Mouse (Mus musculus) naive thymus-derived CD4-positive, alpha-beta T cell, adult 5 months (primary cell): Measurements from ENCODE around the gene Zfp953. TPM values are rescaled to one million over a fixed set of nuclear protein-coding genes. Genes with fewer than 3 reads are reported as not detected.

ENCODE experiments used
- polyA plus RNA-seq: library from polyadenylated mRNA; unstranded; fragments of 100-300 nt; shearing (Covaris generic); gene quantifications from one replicate; pipeline ENCODE4 v1.2.1, GENCODE M21; 2017

Gene Zfp953
- polyA plus RNA-seq, result 1.8 TPM

DNA sequence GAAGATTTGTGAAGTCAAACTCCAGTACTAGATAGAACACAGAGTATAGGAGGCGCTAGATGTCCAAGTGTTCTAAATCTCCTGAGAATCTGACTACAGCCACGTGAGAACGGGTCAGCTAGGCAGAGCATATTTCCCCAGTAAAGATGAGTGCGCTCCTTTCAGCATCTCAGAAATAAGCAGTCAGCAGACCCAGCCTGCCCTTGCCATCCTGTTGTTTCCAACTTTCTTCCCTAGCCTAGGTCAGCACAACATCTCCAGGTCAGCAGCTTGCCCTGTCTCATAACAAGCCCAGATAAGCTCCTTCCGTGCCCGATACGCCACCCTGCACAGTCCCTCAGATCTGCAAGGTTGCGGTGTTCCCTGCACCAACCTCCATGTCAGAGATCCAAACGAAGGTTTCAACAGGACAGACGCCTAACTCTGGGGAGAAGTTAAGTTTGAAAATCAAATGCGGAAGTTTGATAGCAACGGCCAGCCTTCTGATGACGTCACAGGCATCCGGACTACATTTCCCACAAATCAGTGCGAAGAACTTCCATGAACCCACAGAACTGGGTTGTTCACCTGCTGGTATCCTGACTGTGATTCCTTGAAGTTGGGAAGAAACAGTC, at the start of gene Zfp953, which contains the start of gene Gm28044:
TSS of gene Zfp953 (minus strand) at position 475 of the 614 bp plus-strand sequence.
TSS of gene Gm28044 (minus strand) at position 406 of the 614 bp plus-strand sequence.

DNA sequence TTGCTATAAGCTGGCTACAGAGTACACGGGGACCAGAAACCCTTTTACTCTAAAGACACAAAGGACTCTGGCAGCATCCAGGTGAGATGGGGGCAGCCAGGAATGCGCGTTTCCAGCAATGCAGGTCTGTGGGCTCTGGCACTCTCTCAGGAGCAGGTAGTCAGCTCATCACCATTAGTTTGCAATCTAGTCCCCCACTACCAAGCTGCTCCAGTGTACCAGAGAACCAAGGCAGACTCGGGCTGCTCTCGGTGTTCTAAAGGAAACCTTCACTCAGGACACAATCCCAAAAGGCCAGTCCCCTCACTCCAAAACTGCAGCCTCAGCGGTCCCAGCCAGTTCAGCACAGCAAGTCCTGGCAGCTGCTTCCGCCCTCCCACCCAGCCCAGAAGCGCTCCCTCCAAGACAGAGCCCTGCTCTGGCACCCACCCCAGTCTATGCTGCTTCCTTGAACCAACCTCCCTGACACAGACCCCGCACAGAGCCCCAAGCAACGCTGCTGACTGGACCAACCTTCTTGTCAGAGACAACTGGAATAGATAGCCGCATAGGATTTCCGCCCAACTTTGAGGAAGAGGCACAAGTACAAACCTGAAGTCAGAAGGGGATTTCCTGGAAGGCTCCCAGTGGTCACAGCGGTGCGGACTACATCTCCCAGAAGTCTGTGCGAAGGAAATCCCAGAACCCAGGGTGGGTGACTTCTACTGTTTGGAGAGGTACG, 38.9 kb upstream of the Zfp953 start, which contains the start of gene Zfp429:
TSS of gene Zfp429 (minus strand) at position 637 of the 721 bp plus-strand sequence.

DNA sequence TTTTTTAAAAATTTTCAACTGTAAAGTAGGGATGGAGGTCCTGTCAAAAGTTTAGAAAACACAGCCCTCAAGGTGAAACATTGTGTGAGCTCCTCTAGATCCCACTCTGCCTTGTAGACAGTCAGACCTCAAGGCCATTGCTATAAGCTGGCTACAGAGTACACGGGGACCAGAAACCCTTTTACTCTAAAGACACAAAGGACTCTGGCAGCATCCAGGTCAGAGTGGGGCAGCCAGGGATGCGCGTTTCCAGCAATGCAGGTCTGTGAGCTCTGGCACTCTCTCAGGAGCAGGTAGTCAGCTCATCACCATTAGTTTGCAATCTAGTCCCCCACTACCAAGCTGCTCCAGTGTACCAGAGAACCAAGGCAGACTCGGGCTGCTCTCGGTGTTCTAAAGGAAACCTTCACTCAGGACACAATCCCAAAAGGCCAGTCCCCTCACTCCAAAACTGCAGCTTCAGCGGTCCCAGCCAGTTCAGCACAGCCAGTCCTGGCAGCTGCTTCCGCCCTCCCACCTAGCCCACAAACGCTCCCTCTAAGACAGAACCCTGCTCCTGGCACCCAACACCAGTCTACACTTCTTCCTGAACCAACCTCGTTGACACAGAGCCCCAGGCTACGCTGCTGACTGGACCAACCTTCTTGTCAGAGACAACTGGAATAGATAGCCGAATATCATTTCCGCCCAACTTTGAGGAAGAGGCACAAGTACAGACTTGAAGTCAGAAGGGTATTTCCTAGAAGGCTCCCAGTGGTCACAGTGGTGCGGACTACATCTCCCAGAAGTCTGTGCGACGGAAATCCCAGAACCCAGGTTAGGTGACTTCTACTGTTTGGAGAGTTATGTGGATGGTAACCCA, 14.9 kb upstream of the Zfp953 start, which contains the start of the genes Gm28041 and Zfp456:
TSS of gene Gm28041 (minus strand) at position 684 of the 862 bp plus-strand sequence.
TSS of gene Zfp456 (minus strand) at position 761 of the 862 bp plus-strand sequence.

DNA sequence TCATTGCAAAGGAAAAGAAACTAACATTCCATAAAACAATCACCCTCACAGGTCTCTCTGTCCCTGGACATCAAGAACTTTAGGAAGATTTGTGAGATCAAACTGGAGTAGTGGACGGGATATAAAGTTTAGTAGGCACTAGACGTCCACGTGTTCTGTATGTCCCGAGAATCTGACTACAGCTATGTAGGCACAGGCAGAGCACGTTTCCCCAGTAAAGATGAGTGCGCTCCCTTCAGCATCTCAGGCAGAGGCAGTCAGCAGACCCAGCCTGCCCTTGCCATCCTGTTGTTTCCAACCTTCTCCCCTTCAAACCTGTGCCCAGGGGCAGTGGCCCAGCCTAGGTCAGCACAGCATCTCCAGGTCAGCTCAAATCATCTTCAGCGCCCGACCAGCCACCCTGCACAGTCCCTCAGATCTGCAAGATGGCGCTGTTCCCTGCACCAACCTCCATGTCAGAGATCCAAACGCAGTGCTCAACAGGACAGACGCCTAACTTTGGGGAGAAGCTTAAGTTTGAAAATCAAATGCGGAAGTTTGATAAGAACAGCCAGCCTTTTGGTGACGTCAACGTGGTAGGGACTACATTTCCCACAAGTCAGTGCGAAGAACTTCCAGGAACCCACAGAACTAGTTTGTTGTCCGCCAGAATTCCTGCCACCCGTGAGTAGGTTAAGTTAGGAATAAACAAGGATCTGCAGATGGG, 28.2 kb downstream of the Zfp953 start, which contains the start of gene Zfp595:
TSS of gene Zfp595 (minus strand) at position 552 of the 706 bp plus-strand sequence.

DNA sequence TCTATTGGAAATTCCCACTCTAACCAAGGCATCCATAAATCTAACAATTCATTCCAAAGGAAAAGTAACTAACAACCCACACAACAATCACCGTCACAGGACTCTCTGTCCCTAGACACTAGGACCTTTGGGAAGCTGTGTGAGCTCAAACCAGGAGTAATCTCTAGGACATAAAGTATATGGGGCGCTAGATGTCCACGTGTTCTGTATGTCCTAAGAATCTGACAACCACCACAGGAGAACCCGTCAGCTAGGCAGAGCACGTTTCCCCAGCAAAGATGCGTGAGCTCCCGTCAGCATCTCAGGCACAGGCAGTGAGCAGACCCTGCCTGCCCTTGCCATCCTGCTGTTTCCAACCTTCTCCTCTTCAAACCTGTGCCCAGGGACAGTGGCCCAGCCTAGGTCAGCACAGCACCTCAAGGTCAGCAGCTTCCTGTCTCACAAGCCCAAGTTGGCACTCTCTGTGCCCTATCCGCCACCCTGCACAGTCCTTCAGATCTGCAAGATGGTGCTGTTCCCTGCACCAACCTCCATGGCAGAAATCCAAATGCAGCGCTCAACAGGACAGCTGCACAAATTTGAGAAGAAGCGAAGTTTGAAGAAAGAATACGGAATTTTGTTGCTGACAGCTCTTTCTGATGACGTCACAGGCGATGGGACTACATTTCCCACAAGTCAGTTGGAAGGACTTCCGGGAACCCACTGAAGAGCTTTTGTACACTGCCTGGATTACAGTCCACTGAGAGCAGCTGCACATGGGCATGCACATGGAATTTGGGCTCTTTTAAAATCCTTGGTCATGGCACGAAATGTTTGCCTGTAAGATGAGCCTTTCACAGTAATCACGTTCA, 54.4 kb downstream of the Zfp953 start, which contains the start of gene Zfp457:
TSS of gene Zfp457 (minus strand) at position 664 of the 851 bp plus-strand sequence.

Other genes with a start within 250 kb of the Zfp953 start
- gene Rslcan18, start 244.3 kb downstream of the Zfp953 start, polyA plus RNA-seq, result 0.16 TPM
- gene Zfp759, start 238.9 kb downstream of the Zfp953 start, polyA plus RNA-seq, result 0.46 TPM
- 6.2 TPM for gene Rsl1, start 187.4 kb downstream of the Zfp953 start, polyA plus RNA-seq
- gene Zfp455, start 166.1 kb downstream of the Zfp953 start, polyA plus RNA-seq, result 1.5 TPM
- gene Zfp458, start 82.1 kb downstream of the Zfp953 start, polyA plus RNA-seq, result 0.98 TPM
- not detected for gene Zfp457, start 54.1 kb downstream of the Zfp953 start, polyA plus RNA-seq
- 5.7 TPM for gene Zfp595, start 28.0 kb downstream of the Zfp953 start, polyA plus RNA-seq
- gene Gm28044, start 69 bp downstream of the Zfp953 start, polyA plus RNA-seq, result not detected
- 2.2 TPM for gene Gm28041, start 15.1 kb upstream of the Zfp953 start, polyA plus RNA-seq
- 4.7 TPM for gene Zfp456, start 15.2 kb upstream of the Zfp953 start, polyA plus RNA-seq
- 19.3 TPM for gene Zfp429, start 39.2 kb upstream of the Zfp953 start, polyA plus RNA-seq
- 1.4 TPM for gene Zfp459, start 60.8 kb upstream of the Zfp953 start, polyA plus RNA-seq
- gene Zfp874a, start 91.0 kb upstream of the Zfp953 start, polyA plus RNA-seq, result 46.8 TPM
- 26.8 TPM for gene Zfp874b, start 123.7 kb upstream of the Zfp953 start, polyA plus RNA-seq
- gene Zfp58, start 139.9 kb upstream of the Zfp953 start, polyA plus RNA-seq, result 21.0 TPM
- gene Gm26965, start 165.5 kb upstream of the Zfp953 start, polyA plus RNA-seq, result not detected
- gene Zfp87, start 165.6 kb upstream of the Zfp953 start, polyA plus RNA-seq, result 56.0 TPM
- gene Zfp748, start 193.2 kb upstream of the Zfp953 start, polyA plus RNA-seq, result 16.7 TPM
- gene Zfp729b, start 249.1 kb upstream of the Zfp953 start, polyA plus RNA-seq, result 5.0 TPM